7 mouse cellular contexts compared by ENCODE assay signal in the genomic region with DNA sequence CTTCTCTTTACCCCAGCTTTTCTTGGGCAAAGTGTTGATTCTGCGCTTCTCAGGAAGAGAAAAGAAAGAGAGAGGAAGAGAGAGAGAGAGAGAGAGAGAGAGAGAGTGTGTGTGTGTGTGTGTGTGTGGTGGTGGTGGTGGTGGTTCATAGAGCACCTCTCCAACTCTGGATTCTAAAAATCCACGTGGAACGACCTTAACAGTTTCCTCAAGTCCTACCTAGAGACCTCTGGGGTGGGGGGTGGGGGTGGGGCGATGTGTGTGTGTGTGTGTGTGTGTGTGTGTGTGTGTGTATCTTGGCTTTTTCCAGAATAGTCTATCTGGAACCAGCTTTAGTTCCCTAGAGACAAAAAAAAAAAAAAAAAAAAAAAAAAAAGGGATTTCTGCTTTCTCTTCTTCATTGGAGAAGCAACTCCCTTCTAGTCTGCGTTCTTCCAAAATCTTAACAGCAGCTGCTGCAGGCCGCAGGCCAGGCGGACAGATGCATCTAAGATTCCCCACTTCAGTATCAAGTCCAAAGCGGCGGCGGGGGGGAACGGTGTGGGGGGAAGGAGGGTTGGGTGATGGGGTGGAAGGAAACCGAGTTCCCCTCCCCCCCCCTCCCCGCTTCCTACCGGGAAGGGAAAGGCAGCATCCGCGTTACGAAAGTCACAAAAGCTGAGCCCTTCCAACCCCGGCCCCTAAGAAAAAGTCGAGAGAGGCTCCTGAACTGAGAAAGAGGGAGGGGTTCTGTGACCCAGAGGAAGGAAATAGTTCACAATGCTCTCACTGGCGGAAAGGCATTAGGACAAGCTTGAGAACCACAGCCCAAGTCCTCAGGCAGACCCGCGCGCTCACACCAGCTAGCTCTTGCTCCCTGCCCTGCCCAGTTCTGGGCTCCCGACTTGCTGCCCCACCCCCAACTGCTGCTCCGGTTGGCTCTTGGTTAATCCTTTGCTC. TPM values are rescaled to one million over a fixed set of nuclear protein-coding genes. Genes with fewer than 3 reads are reported as not detected.
DNase-seq lines count a peak whose midpoint lies in the region; ATAC-seq lines count a peak whose summit lies in the region.

No protein-coding gene starts in this region.

- H3K4me2 ChIP-seq in hindbrain, embryonic 11.5 days (replicated peaks; ENCODE audit: low read depth, low read length), result peak overlapping the region; percentile 94
- peak overlapping the region; percentile 83 for H3K4me2 ChIP-seq in limb, embryonic 12.5 days
- H3K4me2 ChIP-seq in midbrain, embryonic 14.5 days (ENCODE audit: low read length), result peak overlapping the region; percentile 100

- WGBS in hindbrain, embryonic 11.5 days, result under 1% methylated on average over 23 of the region's 25 CpGs
- WGBS in limb, embryonic 12.5 days, result under 1% methylated on average over 25 of the region's 25 CpGs
- 1% methylated on average over 25 of the region's 25 CpGs for WGBS in midbrain, embryonic 14.5 days

- ATAC-seq in hindbrain, embryonic 11.5 days (ENCODE audit: low FRiP score), result 0 out of 2 replicates have a peak, but pooled peaks have one; percentile 15
- ATAC-seq in limb, embryonic 12.5 days (ENCODE audit: insufficient number of reproducible peaks, insufficient read depth, low FRiP score, low TSS enrichment, low read depth), result no peak
- no peak for ATAC-seq in midbrain, embryonic 14.5 days (ENCODE audit: low FRiP score, low TSS enrichment)

- no peaks in the 10 kb centered on the region for H3K36me3 ChIP-seq in hindbrain, embryonic 11.5 days (ENCODE audit: control insufficient read depth, insufficient read depth, low read length)
- H3K36me3 ChIP-seq in limb, embryonic 12.5 days, result peaks cover 14% of the 10 kb centered on the region
- no peaks in the 10 kb centered on the region for H3K36me3 ChIP-seq in midbrain, embryonic 14.5 days (ENCODE audit: control insufficient read depth, insufficient read depth, low read length)

- H3K4me1 ChIP-seq in brown adipose tissue, adult 24 weeks (ENCODE audit: control insufficient read depth, insufficient read depth, insufficient read length, low read length), result peaks cover 9% of the 10 kb centered on the region
- no peaks in the 10 kb centered on the region for H3K4me1 ChIP-seq in hindbrain, embryonic 11.5 days (replicated peaks; ENCODE audit: control insufficient read depth, insufficient read depth, low read length)
- H3K4me1 ChIP-seq in limb, embryonic 12.5 days (replicated peaks), result peaks cover 25% of the 10 kb centered on the region
- H3K4me1 ChIP-seq in midbrain, embryonic 14.5 days (ENCODE audit: control insufficient read depth, insufficient read depth, low read length), result peaks cover 6% of the 10 kb centered on the region; the same call in 1 of the 2 replicates

- H3K9me3 ChIP-seq in hindbrain, embryonic 11.5 days (ENCODE audit: control insufficient read depth, low read length), result no peaks in the 10 kb centered on the region
- H3K9me3 ChIP-seq in limb, embryonic 12.5 days, result no peaks in the 10 kb centered on the region
- no peaks in the 10 kb centered on the region for H3K9me3 ChIP-seq in midbrain, embryonic 14.5 days (ENCODE audit: control insufficient read depth, low read length)

- no peaks in the 10 kb centered on the region for H3K27me3 ChIP-seq in hindbrain, embryonic 11.5 days (ENCODE audit: control insufficient read depth, insufficient read depth, low read length)
- H3K27me3 ChIP-seq in limb, embryonic 12.5 days, result no peaks in the 10 kb centered on the region
- H3K27me3 ChIP-seq in midbrain, embryonic 14.5 days (ENCODE audit: control insufficient read depth, insufficient read depth, low read length), result peaks cover 13% of the 10 kb centered on the region

- peak; percentile 73 for DNase-seq in Muller cell, postnatal 12 days (ENCODE audit: inconsistent ontology term)
- DNase-seq in forelimb bud, embryonic 11.5 days (ENCODE audit: low read depth, low spot score), result peak; percentile 64
- DNase-seq in hindbrain, embryonic 11.5 days (ENCODE audit: low spot score), result peak; percentile 67
- DNase-seq in midbrain, embryonic 14.5 days, result peak; percentile 57
- DNase-seq in testis, postnatal 14 days (ENCODE audit: low spot score), result peak; percentile 76

- peak overlapping the region; percentile 85 for H3K4me3 ChIP-seq in brown adipose tissue, adult 24 weeks (ENCODE audit: insufficient read depth, low read depth, low read length)
- H3K4me3 ChIP-seq in hindbrain, embryonic 11.5 days (ENCODE audit: low read depth, low read length), result peak overlapping the region; percentile 56
- H3K4me3 ChIP-seq in limb, embryonic 12.5 days (replicated peaks), result peak overlapping the region; percentile 80
- H3K4me3 ChIP-seq in midbrain, embryonic 14.5 days (replicated peaks; ENCODE audit: low read depth, low read length), result peak overlapping the region; percentile 48

- H3K9ac ChIP-seq in hindbrain, embryonic 11.5 days (ENCODE audit: low read depth, low read length), result peak overlapping the region; percentile 61; the same call in 1 of the 2 replicates
- peak overlapping the region; percentile 90 for H3K9ac ChIP-seq in limb, embryonic 12.5 days (replicated peaks)
- peak overlapping the region; percentile 20 for H3K9ac ChIP-seq in midbrain, embryonic 14.5 days (replicated peaks; ENCODE audit: low read length)

- H3K27ac ChIP-seq in brown adipose tissue, adult 24 weeks (replicated peaks; ENCODE audit: low read depth, low read length), result peak overlapping the region; percentile 98
- H3K27ac ChIP-seq in hindbrain, embryonic 11.5 days (ENCODE audit: low read depth, low read length), result peak overlapping the region; percentile 42; the same call in 1 of the 2 replicates
- H3K27ac ChIP-seq in limb, embryonic 12.5 days, result peak overlapping the region; percentile 92
- peak overlapping the region; percentile 57; the same call in 1 of the 2 replicates for H3K27ac ChIP-seq in midbrain, embryonic 14.5 days (replicated peaks; ENCODE audit: low read depth, low read length)

RNA-seq across cellular contexts. Expression of a gene that starts 1.0 kb away (rescaled TPM):
- polyA plus RNA-seq in brown adipose tissue, adult 24 weeks (2012; ENCODE audit: insufficient read depth, insufficient read length, missing spikeins), result 8.4 and 9.3 TPM in 2 replicates
- polyA plus RNA-seq in hindbrain, embryonic 11.5 days (2014; fragmentation: Nextera tagmentation; extraction: Ambion mirVana), result 11.0 and 13.9 TPM in 2 replicates
- polyA plus RNA-seq in limb, embryonic 12.5 days (2016; fragmentation: Nextera tagmentation; extraction: Ambion mirVana), result 52.4 and 55.7 TPM in 2 replicates
- 2.1 and 4.2 TPM in 2 replicates for polyA plus RNA-seq in midbrain, embryonic 14.5 days (2014; fragmentation: Nextera tagmentation; extraction: Ambion mirVana)

Comparison
In these comparisons a context has a peak if more than half of its experiments do, and no peak if none do; other contexts are left out.
1. H3K27ac ChIP-seq: peak in every context shown above with its lines; median percentile 98 in brown adipose tissue, adult 24 weeks; 92 in limb, embryonic 12.5 days; 57 in midbrain, embryonic 14.5 days; 42 in hindbrain, embryonic 11.5 days.
2. H3K9ac ChIP-seq: peak in every context shown above with its lines; median percentile 90 in limb, embryonic 12.5 days; 61 in hindbrain, embryonic 11.5 days; 20 in midbrain, embryonic 14.5 days.